Mouse (Mus musculus) heart, adult 8-10 months (tissue): ENCODE results near the gene Dnah2. TPM values are rescaled to one million over a fixed set of nuclear protein-coding genes. Genes with fewer than 3 reads are reported as not detected.
"Not testable (repeated sequence)": the region's sequence is repeated elsewhere in the genome, so short reads cannot be mapped to it uniquely, and the experiment has no call there.

ENCODE experiments used
- DNase-seq: peaks from one replicate; pipeline ENCODE4 v3.0.0; 2022; ENCODE audit warnings: low spot score
- total RNA-seq, 4 experiments: library from RNA; stranded (reverse); gene quantifications; 2 replicates each; pipeline ENCODE4 v1.2.4; 2022

Dnah2 gene
- total RNA-seq, 4 experiments from 2014 or later, result 0.22 to 0.66 (median 0.40) TPM

GRCm38 (mm10) chr11:69406867-69407723 is 141.8 kb downstream of the Dnah2 start:
- DNase-seq, result no peak

DNA sequence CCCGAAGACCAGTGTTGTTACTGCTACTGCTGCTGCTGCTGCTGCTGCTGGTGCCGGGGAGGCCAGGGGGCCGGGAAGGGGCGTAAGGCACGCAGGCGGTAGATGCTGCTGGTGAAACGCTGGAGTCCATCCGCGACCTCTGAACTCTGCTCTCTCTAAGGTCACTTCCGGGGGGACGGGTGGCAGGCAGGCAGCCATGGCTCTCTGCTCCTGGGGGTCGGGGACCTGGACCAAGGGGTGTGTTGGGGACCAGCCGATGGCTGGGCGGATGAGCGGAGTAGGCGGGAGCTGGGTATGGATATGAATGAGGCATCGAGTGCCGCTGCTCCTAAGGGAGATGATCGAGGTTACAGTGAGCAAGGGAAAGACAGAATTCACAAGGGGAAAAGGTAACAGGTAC is 142.6 kb downstream of the Dnah2 start:
- DNase-seq, result no peak

DNA sequence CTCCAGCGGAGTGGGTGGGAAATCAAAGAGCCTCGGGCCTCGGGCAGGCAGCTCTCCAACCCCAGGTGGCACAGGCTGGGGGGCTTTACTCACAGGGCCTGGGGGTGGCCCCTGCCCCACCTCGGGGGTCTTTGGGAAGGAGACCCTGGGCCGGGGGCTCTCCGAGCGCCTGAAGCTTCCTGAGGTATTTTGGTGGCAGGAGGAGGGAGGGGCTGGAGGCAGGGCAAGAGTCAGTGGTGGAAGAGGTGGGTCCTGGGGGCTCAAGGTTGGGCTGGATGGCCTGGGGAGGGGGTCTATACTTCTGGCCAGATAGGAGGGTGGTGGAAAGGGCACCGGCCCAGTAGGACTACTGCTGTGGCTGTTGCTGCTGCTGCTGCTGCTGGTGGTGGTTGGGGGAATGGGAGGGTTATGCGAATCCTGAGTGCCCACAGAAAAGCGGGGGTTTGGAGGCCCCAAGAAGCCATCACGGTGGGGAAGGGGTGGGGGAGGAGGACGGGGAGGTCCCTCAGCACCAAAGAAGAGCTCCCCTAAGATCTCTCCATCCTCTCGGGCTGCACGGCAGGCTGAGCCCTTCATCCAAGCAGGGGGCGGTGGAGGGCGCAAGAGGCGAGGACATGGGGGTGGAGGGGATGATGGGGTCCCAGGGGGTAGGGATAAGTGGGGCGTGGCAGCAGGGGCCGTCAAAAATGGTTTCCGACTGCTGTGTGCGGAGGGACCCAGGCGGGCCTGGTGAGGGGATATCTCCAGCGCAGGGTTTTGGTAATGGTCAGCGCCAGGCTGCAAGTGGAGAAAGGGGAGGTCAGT is 143.3 kb downstream of the Dnah2 start:
- DNase-seq, result no peak

DNA sequence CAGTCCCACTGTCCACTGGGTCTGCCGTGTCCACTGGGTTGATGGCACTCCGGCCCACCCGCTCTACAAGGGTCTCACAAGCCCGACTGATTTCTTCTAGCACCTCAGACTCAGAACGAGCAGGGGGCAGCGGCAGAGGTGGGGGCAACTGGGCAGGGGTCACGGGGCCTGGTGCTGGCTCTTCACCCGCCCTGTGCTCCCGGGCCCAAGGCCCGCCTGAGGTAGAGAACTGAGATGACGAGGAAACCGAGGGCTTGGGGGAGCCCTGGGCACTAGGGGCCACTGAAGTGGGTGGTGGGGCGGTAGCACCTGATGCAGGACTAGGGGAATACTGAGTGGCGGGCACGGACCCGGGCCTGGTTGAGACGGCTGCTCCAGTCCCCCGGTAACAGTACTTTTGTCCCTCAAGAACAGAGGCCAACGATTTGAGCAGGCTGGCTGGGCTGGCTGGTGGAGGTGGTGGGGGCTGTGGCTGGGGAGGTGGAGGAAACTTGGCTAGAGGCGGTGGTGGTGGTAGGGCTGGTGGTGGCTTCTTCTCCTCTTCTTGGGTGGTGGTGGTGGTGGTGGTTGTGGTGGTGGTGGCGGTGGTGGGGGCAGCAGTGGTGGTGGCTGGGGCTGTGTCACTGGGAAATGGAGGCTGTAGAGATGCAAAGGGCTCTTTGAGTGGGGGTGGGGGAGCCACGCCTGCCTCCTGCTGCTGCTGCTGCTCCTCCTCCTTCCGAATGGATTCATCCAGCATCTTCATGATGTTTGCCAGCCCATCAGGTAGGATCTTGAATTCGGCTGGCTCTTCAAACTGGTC is 144.1 kb downstream of the Dnah2 start:
- no peak for DNase-seq

DNA sequence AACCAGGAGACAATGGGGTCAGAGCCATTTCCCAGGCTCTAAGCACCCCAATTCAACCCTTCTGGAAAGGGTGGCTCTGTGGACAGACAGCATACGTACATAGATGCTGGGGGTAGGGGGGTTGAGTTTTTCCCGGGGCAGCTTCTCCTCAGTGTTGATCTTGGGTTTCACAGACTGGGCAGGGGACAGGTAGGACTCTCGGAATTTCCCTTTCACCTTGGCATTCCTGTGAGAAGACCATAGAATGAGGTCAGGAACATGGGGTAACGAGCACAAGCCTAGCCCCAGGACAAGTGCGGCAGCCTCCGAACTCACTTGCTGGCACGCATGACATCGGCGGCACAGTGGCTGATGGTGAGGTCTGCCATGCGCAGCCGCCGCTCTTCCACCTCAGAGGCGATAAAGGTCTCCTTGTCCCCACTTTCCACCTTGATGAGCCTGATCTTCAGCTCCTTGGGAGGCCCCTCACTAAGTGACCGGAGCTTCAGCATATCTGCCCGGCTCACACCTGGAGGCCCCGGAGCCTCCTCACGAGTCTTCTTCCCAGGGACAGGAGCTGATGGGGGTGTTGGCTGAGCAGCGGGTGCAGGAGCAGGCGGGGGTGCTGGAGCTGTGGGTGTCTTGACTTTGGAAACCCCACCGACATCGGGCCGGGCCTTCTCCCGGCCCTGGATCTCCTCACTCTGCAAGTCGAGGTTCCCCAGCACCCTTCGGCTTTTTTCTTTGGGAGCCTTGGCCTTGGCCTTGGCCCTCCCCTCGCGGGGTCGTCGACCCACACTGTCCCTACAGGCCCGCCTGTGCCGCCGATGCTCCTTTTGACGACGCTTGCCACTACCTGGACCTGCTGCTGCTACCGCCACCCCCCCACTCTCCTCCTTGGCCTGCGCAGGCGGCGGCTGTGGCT is 145.0 kb downstream of the Dnah2 start:
- no peak for DNase-seq

DNA sequence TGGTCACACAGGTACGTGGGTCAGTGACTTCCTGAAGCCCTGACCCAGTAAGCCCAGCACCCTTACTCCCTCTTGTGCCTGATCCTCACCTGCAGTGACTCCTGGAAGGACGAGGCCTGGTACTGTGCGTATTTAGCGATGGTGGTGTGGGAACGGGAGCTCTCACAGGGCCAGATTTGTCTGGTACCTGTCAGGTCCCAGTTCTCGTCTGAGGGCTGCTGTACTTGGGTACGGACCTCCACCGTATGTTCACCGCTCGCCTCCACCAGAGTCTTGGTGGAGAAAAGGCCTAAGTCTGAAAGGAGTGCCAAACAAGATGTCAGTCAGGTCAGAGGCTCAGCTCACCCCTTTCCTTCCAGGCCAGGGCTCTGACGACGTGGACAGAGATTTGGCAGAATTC is 146.9 kb downstream of the Dnah2 start:
- DNase-seq, result no peak

GRCm38 (mm10) chr11:69401210-69401637 is 147.7 kb downstream of the Dnah2 start:
- DNase-seq, result peak; percentile 87

DNA sequence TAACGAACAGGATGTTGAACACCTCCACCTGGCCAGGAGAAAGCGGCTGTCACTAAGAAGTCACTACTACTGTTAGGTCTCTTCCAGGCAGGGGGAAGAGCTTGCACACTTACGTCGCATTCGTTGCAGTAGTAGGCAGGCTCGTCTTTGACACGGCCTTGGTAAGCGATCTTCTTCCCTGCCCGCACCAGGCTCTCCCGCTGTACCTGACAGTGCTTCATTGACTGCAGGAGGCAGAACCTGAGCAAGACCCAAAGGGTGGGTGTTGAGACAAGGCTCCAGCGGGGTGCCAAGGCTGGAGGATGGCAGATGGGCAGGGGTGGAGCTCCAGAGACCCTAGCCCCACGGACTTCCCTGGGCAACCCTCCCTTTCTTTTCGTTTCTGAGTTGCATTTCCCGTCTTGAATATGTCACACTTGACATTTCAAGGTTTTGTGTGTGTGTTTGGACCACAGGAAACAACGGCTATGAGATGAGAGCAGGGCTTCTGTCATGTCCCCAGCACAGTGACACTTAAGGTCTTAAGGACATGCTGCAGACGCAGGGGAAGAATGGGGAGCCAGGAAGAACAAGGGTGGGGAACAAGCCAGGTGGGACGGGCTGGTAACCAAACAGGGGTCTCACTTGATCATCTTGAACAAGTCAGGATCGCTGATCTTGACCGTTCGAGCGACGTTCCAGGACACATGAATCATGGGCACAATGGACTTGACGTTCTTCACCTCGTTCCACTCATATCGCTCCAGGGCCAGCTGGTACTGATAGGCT is 148.6 kb downstream of the Dnah2 start:
- no peak for DNase-seq

DNA sequence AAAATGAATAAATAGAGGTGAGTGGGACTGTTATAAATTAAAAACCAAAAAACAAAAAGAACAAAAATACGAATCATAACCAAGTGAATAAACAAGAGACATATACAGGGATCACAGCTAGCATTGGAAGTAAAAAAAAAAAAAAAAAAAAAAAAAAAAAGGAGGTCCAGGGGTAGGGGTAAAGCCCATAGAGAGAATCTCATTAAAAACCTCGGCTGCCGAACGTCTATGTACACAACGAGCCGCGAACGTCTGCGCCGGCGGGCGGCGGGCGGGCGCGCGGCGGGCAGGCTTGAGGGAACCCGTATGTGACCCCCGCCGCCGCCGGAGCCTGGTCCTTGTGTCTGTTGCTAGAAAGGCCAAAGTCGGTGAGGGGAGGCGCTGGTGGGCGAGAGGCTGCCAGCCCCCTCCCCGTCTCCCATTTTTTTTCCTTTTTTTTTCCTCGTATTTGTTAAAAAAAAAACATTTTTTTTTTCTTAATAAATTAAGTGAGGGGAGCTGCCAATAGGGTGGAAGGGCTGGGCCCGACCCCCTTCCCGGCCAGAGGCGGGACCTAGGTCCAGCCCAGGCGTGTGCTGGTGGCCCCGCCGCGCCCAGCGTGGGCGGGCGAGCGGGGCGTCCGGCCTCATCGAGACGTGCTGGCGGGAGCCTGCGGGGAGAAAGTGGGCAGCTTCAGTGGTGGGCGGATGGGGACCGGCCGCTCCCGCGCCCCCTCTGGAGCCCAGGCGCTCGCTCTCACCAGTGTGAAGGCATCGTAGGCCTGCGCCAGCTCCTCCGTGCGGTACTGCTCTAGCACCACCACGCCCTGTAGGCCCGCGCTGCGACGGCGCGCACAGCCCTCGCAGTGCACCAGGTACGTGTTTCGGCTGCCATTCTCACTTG is 149.5 kb downstream of the Dnah2 start:
- DNase-seq, result no peak

DNA sequence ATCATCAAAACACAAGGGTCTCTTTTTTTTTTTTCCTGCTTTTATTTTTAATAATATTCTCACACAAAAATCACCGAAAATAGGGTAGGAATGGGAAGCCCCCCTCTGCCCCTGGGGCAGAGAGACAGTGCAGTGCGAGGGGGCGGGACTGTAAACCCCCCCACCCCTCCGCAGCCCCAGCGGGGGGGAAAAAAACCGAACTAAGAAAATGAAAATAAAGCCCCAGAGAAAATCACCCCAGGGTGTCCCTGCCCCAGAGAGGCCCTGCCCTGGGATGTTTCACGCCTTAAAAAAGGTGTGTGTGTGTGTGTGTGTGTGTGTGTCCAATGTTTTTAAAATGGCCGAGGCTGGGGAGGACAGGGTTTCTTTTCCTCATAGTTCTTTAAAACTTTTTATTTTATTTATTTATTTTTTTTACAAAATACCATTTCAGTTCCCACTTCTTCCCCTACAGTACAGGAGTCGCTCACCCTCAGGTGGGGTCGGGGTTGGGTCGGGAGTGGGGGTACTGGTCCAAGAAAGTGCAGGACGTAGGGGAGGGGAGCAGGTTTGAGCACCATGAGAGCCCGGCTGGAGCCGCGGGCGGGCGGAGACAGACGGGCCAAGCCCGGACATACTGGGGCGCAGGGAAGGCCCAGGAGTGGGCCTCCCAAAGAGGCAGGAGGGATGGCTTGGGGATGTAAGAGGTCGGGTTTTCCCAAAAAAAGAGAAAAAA is 150.3 kb downstream of the Dnah2 start:
- no peak for DNase-seq

- DNase-seq, result no peak
These were observed 150.9 kb downstream of the Dnah2 start, which contains the start of gene Tmem88 for GRCm38 (mm10) chr11:69398059-69398458. Gene Tmem88, minus strand, starts transcription at chr11:69398234.

GRCm38 (mm10) chr11:69397581-69398057 is 151.3 kb downstream of the Dnah2 start:
- DNase-seq, result no peak

DNA sequence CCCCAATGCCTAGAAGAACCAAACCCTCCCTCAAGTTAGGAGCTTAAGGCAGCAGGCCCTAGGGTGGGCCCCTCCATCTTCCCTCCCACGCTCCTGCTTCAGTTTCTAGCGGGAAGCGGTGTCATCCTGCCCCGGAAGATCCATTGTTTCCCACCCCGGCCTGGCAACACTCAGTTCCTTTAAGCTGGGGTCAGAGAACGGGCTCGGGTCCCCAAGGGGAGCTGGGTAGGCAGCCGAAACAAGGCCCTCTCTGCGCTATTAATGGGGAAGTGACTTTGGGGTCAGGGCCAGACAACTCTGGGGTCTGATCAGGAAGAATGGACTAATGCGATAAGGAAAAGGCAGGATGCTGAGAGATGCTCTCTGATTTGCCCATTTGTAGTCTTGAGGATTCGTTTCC is 152.1 kb downstream of the Dnah2 start:
- peak; percentile 88 for DNase-seq

DNA sequence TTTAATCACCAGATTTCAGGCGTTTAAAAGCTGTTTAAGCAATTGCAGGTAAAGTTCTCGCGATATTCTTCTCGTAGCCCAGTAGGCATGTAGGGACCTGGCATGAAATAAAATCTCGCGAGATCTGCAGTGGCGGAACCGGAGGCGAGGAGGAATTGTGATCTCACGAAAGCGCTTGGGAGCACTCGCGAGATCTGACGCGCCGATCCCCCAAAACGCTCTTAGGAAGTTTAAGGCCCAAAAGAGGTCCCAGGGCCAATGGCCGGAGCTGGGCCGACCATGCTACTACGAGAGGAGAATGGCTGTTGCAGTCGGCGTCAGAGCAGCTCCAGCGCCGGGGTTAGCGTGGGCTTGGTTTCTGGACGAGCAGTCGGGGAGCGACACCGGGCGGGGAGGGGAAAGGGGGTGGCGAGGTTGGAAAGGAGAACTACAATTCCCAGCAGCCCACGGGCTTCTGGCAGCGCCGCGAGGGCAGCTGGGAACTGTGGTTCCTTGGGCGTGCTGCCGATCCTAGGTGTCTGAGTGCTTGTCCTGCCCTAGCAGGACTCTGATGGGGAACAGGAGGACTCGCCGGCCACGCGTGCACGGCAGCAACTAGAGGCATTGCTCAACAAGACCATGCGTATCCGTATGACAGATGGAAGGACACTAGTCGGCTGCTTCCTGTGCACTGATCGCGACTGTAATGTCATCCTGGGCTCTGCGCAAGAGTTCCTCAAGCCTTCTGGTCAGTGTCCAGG is 153.1 kb downstream of the Dnah2 start:
- DNase-seq, result peak; percentile 98

DNA sequence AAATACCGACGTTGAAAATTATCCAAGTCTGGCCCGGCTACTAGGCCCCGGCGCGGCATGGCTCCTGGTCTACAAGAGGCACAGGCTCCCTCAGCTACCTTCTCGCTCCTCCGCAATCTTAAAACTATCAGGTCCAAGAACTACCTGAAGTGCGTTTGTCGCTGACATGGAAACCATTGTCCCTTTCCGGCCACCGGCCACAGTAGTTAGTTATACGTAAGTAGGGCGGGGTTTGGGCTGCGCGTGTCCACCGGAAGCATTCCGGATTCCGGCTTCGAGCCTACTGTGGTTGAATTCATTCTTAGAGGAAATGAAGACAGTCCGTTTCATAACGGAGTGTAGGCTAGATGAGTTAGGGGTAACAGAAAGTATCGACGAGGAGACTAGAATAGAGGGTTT is 153.7 kb downstream of the Dnah2 start, which contains the start of the genes Naa38 and Cyb5d1:
Gene Naa38 (plus strand): TSS at position 253 of the 399 bp plus-strand sequence.
Gene Cyb5d1 (minus strand): TSS at position 397 of the 399 bp plus-strand sequence.
- peak; percentile 95 for DNase-seq

GRCm38 (mm10) chr11:69394591-69395167 is 154.2 kb downstream of the Dnah2 start:
- DNase-seq, result not testable (repeated sequence)
